Mouse (Mus musculus): ENCODE data around the gene Sdf2.

DNA sequence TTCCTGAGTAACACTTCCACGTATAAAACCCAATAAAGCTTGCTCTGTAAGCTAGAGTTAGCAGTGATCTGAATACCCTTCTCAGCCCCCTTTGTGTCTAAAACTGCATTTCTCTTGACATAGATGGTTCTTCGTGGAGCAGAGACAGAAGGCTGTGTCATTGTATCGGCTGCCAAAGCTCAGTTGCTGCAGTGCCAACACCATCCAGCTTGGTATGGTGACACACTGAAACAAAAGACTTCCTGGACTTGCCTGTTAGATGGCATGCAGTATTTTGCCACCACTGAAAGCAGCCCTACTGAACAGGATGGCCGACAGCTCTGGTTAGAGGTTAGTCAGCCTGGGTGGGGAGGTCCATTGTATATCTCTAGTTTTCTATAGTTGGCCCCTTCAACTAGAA is 34.0 kb downstream of the Sdf2 start:
- no peak for TF ChIP-seq CTCF (conservative IDR thresholded peaks at IDR 0.05; ENCODE audit: low read length)
- no peak for TF ChIP-seq NANOG (IDR thresholded peaks at IDR 0.05; ENCODE audit: borderline replicate concordance, low read length)
